Mouse (Mus musculus) limb, embryonic 13.5 days (tissue): Measurements from ENCODE around the gene Acpp. TPM values are rescaled to one million over a fixed set of nuclear protein-coding genes. Genes with fewer than 3 reads are reported as not detected.

Experiments used
- ATAC-seq: fragments of 200-750 bp; cut with Nextera tagmentation; 2 replicates; pipeline ENCODE4 v1.8.0; 2017; ENCODE audit warnings: low read depth, moderate number of reproducible peaks, moderate TSS enrichment; ENCODE audit not compliant: low FRiP score
- H3K27ac ChIP-seq: fragments of 300-500 bp; sonication (generic); 2 replicates; pipeline ENCODE4 v1.5.1; 2015; ENCODE audit warnings: inconsistent platforms, mild to moderate bottlenecking, moderate library complexity
- H3K27me3 ChIP-seq: fragments of 300-500 bp; sonication (generic); 2 replicates; pipeline ENCODE4 v1.6.1; 2015; ENCODE audit warnings: mild to moderate bottlenecking, inconsistent platforms
- H3K36me3 ChIP-seq: fragments of 300-500 bp; sonication (generic); 2 replicates; pipeline ENCODE4 v1.6.1; 2015; ENCODE audit warnings: inconsistent platforms, mild to moderate bottlenecking, moderate library complexity
- H3K4me1 ChIP-seq: fragments of 300-500 bp; sonication (generic); 2 replicates; pipeline ENCODE4 v1.6.1; 2015; ENCODE audit warnings: inconsistent platforms
- H3K4me2 ChIP-seq: fragments of 300-500 bp; sonication (generic); replicated peaks from 2 replicates; pipeline ENCODE4 v1.6.1; 2015; ENCODE audit warnings: inconsistent platforms, mild to moderate bottlenecking, moderate library complexity
- H3K4me3 ChIP-seq: fragments of 300-500 bp; sonication (generic); 2 replicates; pipeline ENCODE4 v1.5.1; 2015; ENCODE audit warnings: moderate library complexity, mild to moderate bottlenecking, inconsistent platforms
- H3K9ac ChIP-seq: fragments of 300-500 bp; sonication (generic); 2 replicates; pipeline ENCODE4 v1.6.1; 2015; ENCODE audit warnings: mild to moderate bottlenecking, inconsistent platforms
- H3K9me3 ChIP-seq: fragments of 300-500 bp; sonication (generic); 2 replicates; pipeline ENCODE4 v1.6.1; 2016; ENCODE audit warnings: inconsistent platforms
- WGBS: fragments of 180-500 bp; shearing (Covaris S2); methylation state at CpG from one replicate; pipeline ENCODE4 v1.1.7; 2015; 5-methylcytosine and 5-hydroxymethylcytosine counted together
- polyA plus RNA-seq: library from polyadenylated mRNA; unstranded; fragments of >200 nt; fragmentation: Nextera tagmentation; extraction: Ambion mirVana; gene quantifications from 2 replicates; pipeline ENCODE4 v1.2.1, GENCODE M21; 2015

The Acpp gene
- polyA plus RNA-seq, 1 experiment from 2014 or later: 1.3 TPM

DNA sequence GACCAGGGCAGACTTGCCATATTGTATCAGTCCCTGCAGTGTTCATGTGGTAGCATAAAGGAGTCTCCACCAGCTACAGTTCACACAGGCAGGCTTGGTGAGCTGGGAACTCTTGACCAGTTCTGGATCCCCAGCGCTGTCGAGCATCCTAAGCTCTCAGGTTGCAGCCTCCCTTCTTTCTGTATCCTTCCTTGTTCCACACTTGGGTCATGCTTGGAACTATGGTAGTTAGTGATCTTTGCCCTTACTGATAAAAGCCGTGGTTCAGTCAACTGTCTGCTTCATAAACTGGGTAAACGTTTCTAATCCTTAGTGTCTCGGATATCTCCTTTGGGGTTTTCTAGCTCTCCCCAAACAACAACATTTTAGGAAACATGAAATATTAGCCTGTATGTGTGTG is 1.9 kb upstream of the Acpp start:
- H3K4me2 ChIP-seq: no peak overlapping the region
- no peak overlapping the region for H3K9ac ChIP-seq
- no peaks in the 10 kb centered on the region for H3K36me3 ChIP-seq
- WGBS: 83% methylated on average over 5 of the region's 5 CpGs
- no peaks in the 10 kb centered on the region for H3K9me3 ChIP-seq
- no peak overlapping the region for H3K4me3 ChIP-seq
- no peaks in the 10 kb centered on the region for H3K27me3 ChIP-seq
- no peak for ATAC-seq
- H3K27ac ChIP-seq: no peak overlapping the region
- H3K4me1 ChIP-seq: peaks cover 16% of the 10 kb centered on the region; the same call in 1 of the 2 replicates

DNA sequence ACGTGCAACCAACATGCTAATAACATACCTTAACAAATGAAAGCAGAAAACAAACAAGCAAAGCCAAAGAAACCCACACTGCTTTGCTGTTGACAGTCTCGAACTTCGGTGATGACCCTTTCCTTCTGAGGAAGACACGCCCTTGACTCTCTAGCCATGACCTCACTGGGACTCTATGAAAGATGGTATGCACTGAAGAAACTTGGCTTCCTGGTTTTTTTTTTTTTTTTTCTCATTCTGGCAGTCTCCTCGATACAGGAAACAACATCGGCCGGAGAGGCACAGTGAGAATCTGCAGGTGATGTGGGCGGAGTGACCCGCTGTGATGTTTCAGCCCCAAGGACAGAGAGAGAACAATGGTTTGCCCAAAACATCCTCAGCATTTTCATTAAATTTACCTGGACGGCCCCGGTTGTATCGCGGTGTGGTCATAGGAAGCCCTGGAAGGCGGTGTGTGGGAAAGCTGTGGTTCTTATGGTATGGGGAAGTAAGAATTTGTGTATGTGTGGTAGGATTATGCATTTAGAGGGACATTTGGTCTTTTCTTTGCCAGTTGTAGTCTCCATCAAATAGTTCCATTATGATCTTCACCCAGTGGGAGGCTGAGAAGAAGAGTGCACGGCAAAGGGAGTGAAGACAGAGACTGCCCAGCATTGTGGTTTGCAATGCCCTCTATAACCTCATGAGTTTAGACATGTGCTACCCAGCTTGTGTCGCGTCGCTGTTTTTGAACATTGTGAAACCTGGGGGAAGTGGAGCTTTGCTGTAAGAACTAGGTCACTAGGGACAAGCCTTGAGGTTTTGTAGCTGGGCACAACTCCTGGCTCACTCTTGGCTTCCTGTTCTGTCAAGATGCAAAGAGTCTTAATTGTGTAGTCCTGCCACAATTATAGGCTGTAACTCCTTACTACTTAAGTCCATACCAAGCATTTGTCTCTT is 1.2 kb upstream of the Acpp start:
- Histone ChIP-seq H3K4me1 (peaks cover 16% of the 10 kb centered on the region; the same call in 1 of the 2 replicates), H3K9ac (no peak overlapping the region), H3K4me3 (no peak overlapping the region), H3K9me3 (no peaks in the 10 kb centered on the region), H3K4me2 (no peak overlapping the region), H3K36me3 (no peaks in the 10 kb centered on the region), H3K27me3 (no peaks in the 10 kb centered on the region), H3K27ac (no peak overlapping the region)
- WGBS: 86% methylated on average over 18 of the region's 18 CpGs
- ATAC-seq: no peak

DNA sequence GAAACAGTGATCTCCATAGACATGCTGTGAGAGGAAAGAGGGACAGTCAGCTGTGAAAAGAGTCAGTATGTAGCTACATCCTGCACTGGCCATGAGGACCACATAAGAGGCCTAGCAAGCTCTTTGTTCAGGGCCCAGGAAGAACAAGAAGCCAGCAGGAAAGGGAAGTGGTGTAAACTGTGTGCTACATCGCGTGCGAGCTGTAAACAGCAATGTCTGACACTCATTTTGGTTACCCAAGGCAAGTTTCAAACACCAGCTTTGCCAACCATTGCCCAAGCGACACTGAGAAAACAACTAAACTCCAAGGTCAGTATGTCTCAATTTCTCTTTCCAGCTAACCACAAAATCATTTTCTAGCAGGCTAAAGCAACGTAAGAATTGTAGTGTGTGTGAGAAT is 6.2 kb downstream of the Acpp start:
- Histone ChIP-seq H3K27me3 (no peaks in the 10 kb centered on the region), H3K4me2 (no peak overlapping the region), H3K9ac (no peak overlapping the region), H3K27ac (no peak overlapping the region), H3K36me3 (no peaks in the 10 kb centered on the region), H3K4me1 (no peaks in the 10 kb centered on the region), H3K9me3 (no peaks in the 10 kb centered on the region), H3K4me3 (no peak overlapping the region)
- ATAC-seq: no peak
- 87% methylated on average over 5 of the region's 5 CpGs for WGBS

DNA sequence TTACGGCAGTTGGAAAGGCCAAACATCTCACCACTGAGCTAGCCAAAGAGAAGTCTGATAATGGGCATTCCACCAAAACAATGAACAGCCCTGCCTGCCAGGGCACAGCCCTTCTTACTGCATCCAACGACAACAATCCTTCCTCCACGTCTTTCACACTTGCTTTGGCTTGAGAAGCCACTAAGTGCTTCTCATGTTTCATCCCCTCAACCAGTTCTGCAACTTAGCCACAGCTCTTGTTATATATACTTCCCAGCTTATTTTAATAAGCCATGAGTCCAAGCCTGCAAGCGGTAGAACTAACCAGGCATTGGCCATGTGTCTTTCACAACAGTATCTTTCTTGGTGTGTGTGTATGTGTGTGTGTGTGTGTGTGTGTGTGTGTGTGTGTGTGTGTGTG is 8.9 kb downstream of the Acpp start:
- 61% methylated on average over 4 of the region's 4 CpGs for WGBS
- ATAC-seq: no peak
- no peak overlapping the region for H3K4me2 ChIP-seq
- H3K4me1 ChIP-seq: no peaks in the 10 kb centered on the region
- no peak overlapping the region for H3K4me3 ChIP-seq
- no peaks in the 10 kb centered on the region for H3K9me3 ChIP-seq
- H3K9ac ChIP-seq: no peak overlapping the region
- H3K27me3 ChIP-seq: no peaks in the 10 kb centered on the region
- H3K27ac ChIP-seq: no peak overlapping the region
- no peaks in the 10 kb centered on the region for H3K36me3 ChIP-seq

DNA sequence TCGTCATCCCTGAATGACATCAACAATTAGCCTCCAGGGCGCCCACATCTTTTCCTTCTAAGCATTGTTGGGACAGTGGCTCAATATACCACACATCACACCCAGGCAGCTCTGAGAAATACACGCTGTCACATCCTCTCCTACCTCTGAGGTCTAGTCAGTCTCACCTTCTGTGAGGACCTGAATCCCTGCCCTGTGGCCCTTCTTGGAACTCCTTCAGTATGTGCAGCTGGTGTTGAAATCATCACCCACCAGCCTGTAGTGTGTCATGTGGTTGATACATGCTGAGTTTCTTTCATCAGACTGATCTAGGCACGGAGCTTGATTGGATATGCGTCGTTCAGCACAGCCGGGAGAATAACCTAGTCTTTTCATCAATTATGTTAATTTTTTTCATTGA is 16.0 kb downstream of the Acpp start:
- no peaks in the 10 kb centered on the region for H3K9me3 ChIP-seq
- no peak overlapping the region for H3K4me3 ChIP-seq
- H3K36me3 ChIP-seq: no peaks in the 10 kb centered on the region
- no peak overlapping the region for H3K4me2 ChIP-seq
- H3K9ac ChIP-seq: no peak overlapping the region
- no peak overlapping the region for H3K27ac ChIP-seq
- 59% methylated on average over 7 of the region's 7 CpGs for WGBS
- H3K4me1 ChIP-seq: no peaks in the 10 kb centered on the region
- no peaks in the 10 kb centered on the region for H3K27me3 ChIP-seq
- ATAC-seq: no peak

DNA sequence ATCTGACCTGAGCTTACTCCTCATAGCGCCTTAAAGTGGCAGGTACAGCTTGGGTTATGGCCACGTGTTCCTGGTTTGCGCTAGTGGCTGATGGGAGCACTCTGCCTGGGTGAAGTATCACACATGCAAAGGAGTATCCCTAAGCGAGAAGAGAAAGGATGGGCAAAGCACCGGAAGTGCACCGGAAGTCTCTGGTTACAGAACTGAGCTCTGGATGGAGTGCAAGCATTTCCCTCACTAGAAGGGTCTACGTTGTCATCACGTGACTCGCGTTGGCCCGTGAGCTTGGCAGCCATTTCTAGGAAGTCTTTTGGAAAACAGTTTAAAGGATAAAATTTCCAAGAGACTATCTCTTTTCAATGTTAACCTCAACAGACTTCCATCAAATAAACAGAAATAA is 21.2 kb downstream of the Acpp start:
- H3K9me3 ChIP-seq: no peaks in the 10 kb centered on the region
- no peaks in the 10 kb centered on the region for H3K36me3 ChIP-seq
- no peak overlapping the region for H3K9ac ChIP-seq
- 0 out of 2 replicates have a peak, but pooled peaks cover 3% of the 10 kb centered on the region for H3K4me1 ChIP-seq
- 87% methylated on average over 11 of the region's 11 CpGs for WGBS
- H3K4me2 ChIP-seq: no peak overlapping the region
- no peak for ATAC-seq
- no peaks in the 10 kb centered on the region for H3K27me3 ChIP-seq
- no peak overlapping the region for H3K4me3 ChIP-seq
- H3K27ac ChIP-seq: no peak overlapping the region

DNA sequence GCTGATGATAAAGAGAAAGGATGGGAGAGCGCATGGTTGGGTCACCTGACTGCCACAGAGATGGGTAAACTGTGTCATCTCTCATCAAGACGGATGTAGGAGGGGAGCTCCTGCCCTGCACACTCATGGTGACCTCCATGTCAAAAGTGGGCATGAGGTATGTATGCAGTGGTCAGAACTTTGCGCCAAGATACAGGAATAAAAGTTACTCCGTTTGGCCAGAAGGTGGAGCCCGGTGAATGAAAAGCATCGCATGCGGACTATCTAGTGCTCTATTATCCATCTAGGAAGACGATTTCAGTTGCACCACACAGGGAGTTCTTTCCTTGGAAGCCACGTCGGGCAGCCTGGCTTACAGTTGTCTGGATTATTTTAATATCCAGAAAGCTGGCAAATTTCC is 22.0 kb downstream of the Acpp start:
- no peak; the same call in 1 of the 2 replicates for ATAC-seq
- H3K27ac ChIP-seq: no peak overlapping the region
- no peaks in the 10 kb centered on the region for H3K27me3 ChIP-seq
- H3K36me3 ChIP-seq: no peaks in the 10 kb centered on the region
- 16% methylated on average over 10 of the region's 10 CpGs for WGBS
- H3K4me1 ChIP-seq: 0 out of 2 replicates have a peak, but pooled peaks cover 3% of the 10 kb centered on the region
- no peak overlapping the region for H3K4me3 ChIP-seq
- no peak overlapping the region for H3K4me2 ChIP-seq
- H3K9ac ChIP-seq: no peak overlapping the region
- no peaks in the 10 kb centered on the region for H3K9me3 ChIP-seq

DNA sequence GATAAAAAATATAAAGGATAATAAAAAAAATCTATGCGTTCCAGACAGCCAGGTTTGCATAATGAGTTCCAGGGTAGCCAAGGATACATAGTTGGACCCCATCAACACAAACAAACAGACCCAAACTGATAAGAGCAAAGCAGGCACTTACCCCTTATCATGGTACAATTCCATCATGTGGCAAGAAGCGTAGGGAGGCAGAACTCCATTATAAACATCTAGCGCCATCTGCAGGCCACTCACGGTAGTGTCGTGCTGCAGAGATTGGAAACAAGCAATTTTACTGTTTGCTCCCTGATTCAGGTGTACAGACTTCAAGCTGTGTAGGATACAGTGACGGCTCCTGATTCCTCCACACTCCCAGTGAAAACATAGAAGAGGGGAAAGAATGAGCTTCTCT is 30.8 kb downstream of the Acpp start:
- H3K4me2 ChIP-seq: no peak overlapping the region
- no peaks in the 10 kb centered on the region for H3K9me3 ChIP-seq
- WGBS: 16% methylated on average over 6 of the region's 6 CpGs
- H3K27ac ChIP-seq: no peak overlapping the region
- no peak for ATAC-seq
- no peaks in the 10 kb centered on the region for H3K4me1 ChIP-seq
- H3K4me3 ChIP-seq: no peak overlapping the region
- H3K36me3 ChIP-seq: no peaks in the 10 kb centered on the region
- H3K9ac ChIP-seq: no peak overlapping the region
- H3K27me3 ChIP-seq: no peaks in the 10 kb centered on the region

DNA sequence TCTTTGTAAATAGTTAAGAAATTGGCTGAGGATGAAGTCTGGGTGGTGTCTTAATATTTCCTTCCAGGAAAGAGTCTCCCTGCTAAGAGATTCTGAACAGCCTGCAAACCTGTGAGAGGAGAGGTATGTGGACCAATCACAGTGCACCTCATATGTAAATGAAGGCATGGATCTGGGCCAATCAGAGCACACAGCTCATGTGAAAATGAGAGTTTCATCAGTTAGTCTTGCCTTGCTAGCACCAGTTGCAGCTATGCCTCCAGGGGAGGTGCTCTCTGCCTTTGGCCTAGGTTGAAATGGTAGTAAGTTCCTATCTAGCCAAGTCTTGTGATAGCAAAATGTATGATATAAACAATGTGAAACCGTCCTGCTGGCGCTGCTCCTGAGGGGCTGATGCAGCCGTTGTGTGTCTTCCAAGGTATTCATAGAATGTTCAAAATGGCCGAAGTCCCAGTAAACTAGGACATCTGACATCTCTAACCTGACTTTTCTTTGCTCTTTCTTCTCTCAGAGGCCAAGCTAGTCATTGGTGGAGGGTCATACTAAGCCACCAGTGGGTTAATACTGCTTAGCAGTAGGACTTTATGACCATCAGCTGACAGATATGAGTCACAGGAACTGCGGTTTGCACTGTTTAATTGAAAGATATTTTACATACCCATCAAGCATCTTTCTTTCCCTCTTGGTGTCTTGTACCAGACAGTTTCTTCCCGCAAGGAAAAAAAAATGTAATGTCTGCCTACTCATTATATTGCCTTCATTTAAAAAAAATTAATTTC is 32.0 kb downstream of the Acpp start:
- ATAC-seq: no peak
- H3K4me3 ChIP-seq: no peak overlapping the region
- no peak overlapping the region for H3K4me2 ChIP-seq
- H3K27me3 ChIP-seq: no peaks in the 10 kb centered on the region
- no peak overlapping the region for H3K27ac ChIP-seq
- no peaks in the 10 kb centered on the region for H3K36me3 ChIP-seq
- 88% methylated on average over 6 of the region's 6 CpGs for WGBS
- no peak overlapping the region for H3K9ac ChIP-seq
- no peaks in the 10 kb centered on the region for H3K4me1 ChIP-seq
- H3K9me3 ChIP-seq: no peaks in the 10 kb centered on the region

DNA sequence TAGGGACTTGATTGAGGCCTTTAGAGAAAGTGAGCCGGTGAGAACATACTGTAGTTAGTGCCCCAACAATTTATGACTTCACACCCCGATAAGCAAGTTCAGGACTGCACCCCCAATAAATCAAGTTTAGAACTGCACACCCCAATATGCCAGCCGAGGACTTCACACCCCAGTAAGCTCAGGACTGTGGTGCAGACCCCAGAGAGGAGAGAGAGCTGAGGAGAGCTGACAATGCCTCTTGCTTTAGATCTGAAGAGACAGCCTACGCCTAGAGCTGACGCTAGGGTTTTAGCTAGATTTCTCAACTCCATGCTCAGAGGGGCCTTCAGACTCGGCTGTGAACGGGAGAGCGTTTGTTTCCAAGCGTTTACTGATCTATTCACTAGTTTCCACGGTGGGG is 32.7 kb downstream of the Acpp start:
- no peaks in the 10 kb centered on the region for H3K27me3 ChIP-seq

DNA sequence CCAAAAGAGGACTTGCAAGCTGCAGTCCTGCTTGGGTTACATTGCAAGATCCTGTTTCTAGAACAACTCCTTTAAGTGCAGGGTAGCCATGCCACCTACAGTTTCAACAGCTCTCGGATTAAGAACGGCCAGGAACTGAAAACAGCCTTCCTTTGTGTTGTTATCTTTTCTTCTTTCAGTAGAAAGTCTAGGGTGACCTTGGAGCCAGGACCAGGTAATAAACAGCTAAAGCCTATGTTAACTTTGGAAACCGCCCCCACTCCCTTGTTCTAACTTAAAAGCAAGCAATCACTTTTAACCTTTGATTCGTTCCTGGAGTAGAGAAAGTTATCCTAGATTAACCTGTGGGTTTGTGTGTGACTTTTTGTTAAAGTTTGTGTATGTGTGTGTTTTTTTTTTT is 33.2 kb downstream of the Acpp start:
- WGBS: 69% methylated on average over 4 of the region's 4 CpGs
- no peaks in the 10 kb centered on the region for H3K27me3 ChIP-seq
- ATAC-seq: no peak
- H3K4me3 ChIP-seq: no peak overlapping the region
- no peaks in the 10 kb centered on the region for H3K4me1 ChIP-seq
- no peak overlapping the region for H3K4me2 ChIP-seq
- H3K36me3 ChIP-seq: no peaks in the 10 kb centered on the region
- no peak overlapping the region for H3K27ac ChIP-seq
- H3K9ac ChIP-seq: no peak overlapping the region
- H3K9me3 ChIP-seq: no peaks in the 10 kb centered on the region

More for the DNA sequence above, 32.7 kb downstream of the Acpp start:
- no peak overlapping the region for H3K4me2 ChIP-seq
- no peak overlapping the region for H3K9ac ChIP-seq
- H3K4me1 ChIP-seq: no peaks in the 10 kb centered on the region
- ATAC-seq: no peak
- no peak overlapping the region for H3K27ac ChIP-seq
- H3K36me3 ChIP-seq: no peaks in the 10 kb centered on the region
- WGBS: 69% methylated on average over 10 of the region's 10 CpGs
- H3K9me3 ChIP-seq: no peaks in the 10 kb centered on the region
- H3K4me3 ChIP-seq: no peak overlapping the region

DNA sequence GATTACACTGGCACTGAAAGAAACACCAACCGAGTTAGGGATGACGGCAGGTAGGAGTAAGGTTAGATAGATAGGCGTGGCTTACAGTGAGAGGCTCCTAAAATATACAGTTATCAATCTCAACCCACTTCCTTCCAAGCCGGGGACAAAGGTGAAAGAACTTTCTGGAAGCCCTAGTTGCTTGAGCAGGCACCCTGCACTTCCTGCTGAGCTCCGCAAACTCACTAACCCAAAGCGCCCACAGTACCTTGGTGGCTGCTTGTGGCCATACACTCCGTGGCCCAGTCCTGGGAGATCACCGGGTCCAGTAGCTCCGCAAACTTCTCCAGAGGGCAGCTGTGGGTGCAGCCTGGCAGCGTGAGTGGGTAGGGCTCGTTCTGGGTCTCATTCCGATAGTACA is 37.0 kb downstream of the Acpp start:
- no peak for ATAC-seq
- H3K4me1 ChIP-seq: no peaks in the 10 kb centered on the region
- 83% methylated on average over 12 of the region's 12 CpGs for WGBS

More for the DNA sequence above, 37.0 kb downstream of the Acpp start:
- H3K9ac ChIP-seq: no peak overlapping the region
- H3K4me3 ChIP-seq: no peak overlapping the region
- H3K9me3 ChIP-seq: no peaks in the 10 kb centered on the region
- H3K4me2 ChIP-seq: no peak overlapping the region
- no peaks in the 10 kb centered on the region for H3K27me3 ChIP-seq
- no peaks in the 10 kb centered on the region for H3K36me3 ChIP-seq
- no peak overlapping the region for H3K27ac ChIP-seq
